13 mouse cellular contexts compared by ENCODE assay signal in the genomic region with DNA sequence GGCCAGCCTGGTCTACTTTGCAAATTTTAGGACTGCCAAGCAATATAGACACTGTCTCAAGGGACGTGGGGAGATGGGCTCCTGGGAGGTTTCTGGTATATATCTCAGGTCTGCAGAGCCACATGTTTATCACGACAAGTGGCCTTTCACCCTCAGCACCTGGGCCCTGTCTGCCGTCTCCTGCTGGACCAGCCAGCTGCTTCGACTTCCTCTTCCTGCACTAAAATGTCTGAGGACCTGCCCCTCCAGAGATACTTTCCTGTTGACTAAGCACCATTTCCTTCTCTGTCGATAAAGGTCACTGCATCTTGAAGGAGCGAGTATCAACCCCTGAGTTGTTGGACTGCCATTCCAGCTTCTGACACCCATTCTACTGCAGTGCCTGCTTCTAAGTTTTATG. TPM values are rescaled to one million over a fixed set of nuclear protein-coding genes. Genes with fewer than 3 reads are reported as not detected.
DNase-seq lines count a peak whose midpoint lies in the region; ATAC-seq lines count a peak whose summit lies in the region.
"Had no signal": no experiment of that assay in that cellular context is flagged by ENCODE, and none has a peak within 500 bp of the region (broad histone marks: within the 10 kb centered on the region; RNA-seq: fewer than 3 reads in every experiment).

No protein-coding gene starts in this region.

- H3K9ac ChIP-seq in kidney, embryonic 16.5 days (replicated peaks; ENCODE audit: low read length): no peak overlapping the region
- no peak overlapping the region for H3K9ac ChIP-seq in forebrain, embryonic 15.5 days (replicated peaks)
- H3K9ac ChIP-seq: heart, embryonic 13.5 days; liver, embryonic 15.5 days had no signal

- H3K27ac ChIP-seq in kidney, embryonic 16.5 days (ENCODE audit: low read length): no peak overlapping the region
- no peak overlapping the region for H3K27ac ChIP-seq in forebrain, embryonic 15.5 days (replicated peaks)
- H3K27ac ChIP-seq: hindbrain, postnatal 0 days had no signal

- H3K4me1 ChIP-seq in kidney, embryonic 16.5 days (ENCODE audit: insufficient read depth, low read length): peaks cover 16% of the 10 kb centered on the region
- H3K4me1 ChIP-seq in forebrain, embryonic 15.5 days: peaks cover 12% of the 10 kb centered on the region

- H3K4me3 ChIP-seq in kidney, embryonic 16.5 days (ENCODE audit: low read length): no peak overlapping the region
- no peak overlapping the region for H3K4me3 ChIP-seq in forebrain, embryonic 15.5 days
- H3K4me3 ChIP-seq: heart, embryonic 13.5 days; liver, embryonic 15.5 days had no signal

- H3K27me3 ChIP-seq in kidney, embryonic 16.5 days (ENCODE audit: insufficient read depth, low read length): no peaks in the 10 kb centered on the region
- H3K27me3 ChIP-seq in forebrain, embryonic 15.5 days: no peaks in the 10 kb centered on the region
- H3K27me3 ChIP-seq: heart, embryonic 13.5 days; liver, embryonic 15.5 days had no signal

- no peak overlapping the region for H3K4me2 ChIP-seq in kidney, embryonic 16.5 days (replicated peaks; ENCODE audit: low read depth, low read length)
- H3K4me2 ChIP-seq in forebrain, embryonic 15.5 days (replicated peaks): no peak overlapping the region
- H3K4me2 ChIP-seq: heart, embryonic 13.5 days; liver, embryonic 15.5 days had no signal

- no peak for ATAC-seq in kidney, embryonic 16.5 days (ENCODE audit: low FRiP score, low TSS enrichment)
- ATAC-seq in activated CD4-positive, CD25-positive, alpha-beta regulatory T cell, adult 4 months: peak; percentile 16
- peak; percentile 30 for ATAC-seq in megakaryocyte, adult 5-6 weeks (ENCODE audit: poor library complexity, severe bottlenecking)
- ATAC-seq in forebrain, embryonic 15.5 days (replicated peaks): no peak
- ATAC-seq: hindbrain, postnatal 0 days had no signal

- peak; percentile 39 for DNase-seq in kidney, postnatal 10 days
- peak; percentile 27 for DNase-seq in CD4-positive helper T cell, adult 2 months (ENCODE audit: low read depth, low spot score)
- DNase-seq in adipocyte (ENCODE audit: low spot score): no peak
- DNase-seq: kidney, postnatal 25 days; midbrain, embryonic 14.5 days had no signal

- H3K36me3 ChIP-seq in kidney, embryonic 16.5 days (ENCODE audit: insufficient read depth, low read length): peaks cover 55% of the 10 kb centered on the region
- peaks cover 64% of the 10 kb centered on the region for H3K36me3 ChIP-seq in forebrain, embryonic 15.5 days

- WGBS in kidney, embryonic 16.5 days: 40% methylated on average over 6 of the region's 6 CpGs
- WGBS in forebrain, embryonic 15.5 days: 84% methylated on average over 6 of the region's 6 CpGs

- H3K9me3 ChIP-seq in kidney, embryonic 16.5 days (ENCODE audit: low read length): no peaks in the 10 kb centered on the region
- no peaks in the 10 kb centered on the region for H3K9me3 ChIP-seq in forebrain, embryonic 15.5 days
- H3K9me3 ChIP-seq: G1E; heart, embryonic 13.5 days; liver, embryonic 15.5 days had no signal

RNA-seq across cellular contexts. Expression of a gene that starts 2.7 kb away (rescaled TPM):
- 107 and 110 TPM in 2 replicates for polyA plus RNA-seq in kidney, embryonic 16.5 days (2015; fragmentation: Nextera tagmentation; extraction: Ambion mirVana)
- 10 to 100 TPM; 42.7 to 49.1 TPM for polyA plus RNA-seq in activated CD4-positive, CD25-positive, alpha-beta regulatory T cell, adult 4 months (2017; shearing (Covaris generic))
- total RNA-seq in megakaryocyte, adult 5-6 weeks (2015): 205 and 220 TPM in 2 replicates
- 180 and 208 TPM in 2 replicates for total RNA-seq in megakaryocyte, adult 5-6 weeks (2017)
- polyA plus RNA-seq in forebrain, embryonic 15.5 days (2015; fragmentation: Nextera tagmentation; extraction: Ambion mirVana): 109 and 110 TPM in 2 replicates

RNA-seq across cellular contexts. Expression of a gene that starts 41.8 kb away (rescaled TPM):
- 7.8 and 10.1 TPM in 2 replicates for polyA plus RNA-seq in kidney, embryonic 16.5 days (2015; fragmentation: Nextera tagmentation; extraction: Ambion mirVana)
- 1 to 10 TPM; 6.2 to 8.3 TPM for polyA plus RNA-seq in activated CD4-positive, CD25-positive, alpha-beta regulatory T cell, adult 4 months (2017; shearing (Covaris generic))
- total RNA-seq in megakaryocyte, adult 5-6 weeks (2015): 10.1 and 18.8 TPM in 2 replicates
- total RNA-seq in megakaryocyte, adult 5-6 weeks (2017): 8.7 and 12.8 TPM in 2 replicates
- polyA plus RNA-seq in forebrain, embryonic 15.5 days (2015; fragmentation: Nextera tagmentation; extraction: Ambion mirVana): 10.9 and 12.9 TPM in 2 replicates

Comparison
In these comparisons a context has a peak if more than half of its experiments do, and no peak if none do; other contexts are left out.
1. ATAC-seq: peak in activated CD4-positive, CD25-positive, alpha-beta regulatory T cell, adult 4 months (single experiment) and megakaryocyte, adult 5-6 weeks (single experiment); none in kidney, embryonic 16.5 days (single experiment) and forebrain, embryonic 15.5 days (single experiment).